Mouse (Mus musculus) lung, postnatal 36 days (tissue): ENCODE measurements around the gene Tesc.

ENCODE experiments used
- DNase-seq: peaks from one replicate; pipeline ENCODE4 v3.0.0; 2022; ENCODE audit warnings: mixed read lengths

Gene Tesc

DNA sequence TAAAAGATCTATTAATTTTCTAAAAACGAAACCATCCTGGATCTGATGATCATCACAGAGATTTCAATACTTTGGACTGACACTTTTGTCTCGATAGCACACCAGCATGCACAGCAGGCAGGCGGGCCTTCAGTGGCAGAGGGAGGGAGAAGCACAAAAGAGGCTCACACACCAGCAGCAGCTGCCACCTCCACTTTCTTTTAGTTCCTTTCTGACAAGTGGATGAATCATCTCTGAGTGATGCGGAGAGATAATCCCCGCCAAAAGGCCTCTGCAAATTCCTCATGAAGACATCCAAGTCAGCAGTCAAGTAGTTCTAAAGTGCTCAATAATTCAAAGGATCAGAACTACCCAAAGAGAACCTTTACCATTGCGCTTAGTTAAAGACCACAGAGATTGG, 51.8 kb downstream of the Tesc start:
- no peak for DNase-seq

DNA sequence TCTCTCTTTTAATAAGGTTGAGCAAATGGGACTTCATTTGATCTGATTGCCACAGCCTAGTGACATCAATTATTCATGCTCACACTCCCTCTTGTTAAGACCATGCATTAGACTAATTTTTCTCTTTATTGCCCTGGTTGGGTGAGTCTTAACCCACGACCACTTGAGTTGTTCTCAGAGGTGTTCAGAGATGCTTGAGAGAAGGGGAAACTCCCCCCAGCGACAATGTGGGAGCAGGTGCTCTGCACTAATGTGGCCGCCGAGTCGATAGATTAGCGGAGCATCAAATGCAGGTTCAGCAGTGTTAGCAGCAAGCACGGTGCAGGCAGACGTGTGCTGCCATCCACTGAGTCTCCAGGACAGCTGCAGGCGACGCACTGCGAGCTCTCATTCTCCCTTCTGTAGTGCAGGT, 52.3 kb downstream of the Tesc start:
- no peak for DNase-seq

DNA sequence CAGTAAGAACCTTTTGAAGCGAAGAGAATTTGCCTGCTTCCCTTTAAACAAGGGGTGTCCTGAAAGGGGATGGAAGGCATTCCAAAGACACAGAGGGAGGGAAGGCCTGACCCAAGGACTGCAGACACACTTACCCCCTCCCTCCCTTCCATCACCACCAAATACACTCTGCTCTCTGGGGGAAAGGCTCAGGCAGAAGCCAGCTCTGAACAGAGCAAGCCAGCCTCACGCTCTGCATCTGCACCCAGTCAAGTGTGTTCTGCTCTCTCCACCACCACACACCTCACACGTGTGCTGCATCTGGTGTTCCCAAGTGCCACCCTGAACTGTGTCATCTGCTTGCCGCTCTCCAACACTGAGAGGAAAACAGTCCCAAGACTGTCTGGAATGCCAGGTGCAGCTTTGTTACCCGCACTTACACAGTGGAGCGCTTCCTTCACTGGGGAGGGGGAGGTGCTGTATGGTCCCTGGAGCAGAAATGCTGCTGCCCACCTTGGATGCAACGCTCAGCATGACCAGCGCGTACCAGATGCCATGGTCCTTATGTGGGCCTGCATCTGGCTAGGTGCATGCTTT, 53.9 kb downstream of the Tesc start:
- no peak for DNase-seq

- peak; percentile 27 for DNase-seq
These were observed 54.5 kb downstream of the Tesc start for GRCm38 (mm10) chr5:118081996-118082395.

GRCm38 (mm10) chr5:118083060-118083638, 55.6 kb downstream of the Tesc start:
- peak; percentile 13 for DNase-seq

- DNase-seq = peak; percentile 28
These were observed 56.7 kb downstream of the Tesc start for GRCm38 (mm10) chr5:118084171-118084727.

GRCm38 (mm10) chr5:118085313-118085712, 57.8 kb downstream of the Tesc start:
- no peak for DNase-seq

DNA sequence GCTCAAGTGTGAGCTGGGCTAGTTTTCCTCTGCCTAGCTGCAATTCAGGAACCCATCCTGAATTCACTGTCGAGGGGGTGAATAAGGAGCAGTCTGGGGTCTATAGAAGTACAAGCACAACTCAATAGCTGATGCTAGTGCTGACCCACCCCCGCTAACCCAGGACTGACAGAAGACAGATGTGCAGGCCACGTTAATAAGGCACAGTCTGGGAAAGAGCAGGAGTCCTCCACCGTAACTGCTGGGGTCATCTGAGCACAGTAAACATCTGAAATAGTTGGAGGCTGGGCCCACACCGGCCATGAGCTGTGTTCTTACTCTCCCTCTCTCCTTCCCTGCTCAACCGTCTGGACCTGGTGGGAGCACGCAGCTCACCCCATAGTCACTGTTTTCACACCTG, 59.4 kb downstream of the Tesc start:
- DNase-seq = no peak

DNA sequence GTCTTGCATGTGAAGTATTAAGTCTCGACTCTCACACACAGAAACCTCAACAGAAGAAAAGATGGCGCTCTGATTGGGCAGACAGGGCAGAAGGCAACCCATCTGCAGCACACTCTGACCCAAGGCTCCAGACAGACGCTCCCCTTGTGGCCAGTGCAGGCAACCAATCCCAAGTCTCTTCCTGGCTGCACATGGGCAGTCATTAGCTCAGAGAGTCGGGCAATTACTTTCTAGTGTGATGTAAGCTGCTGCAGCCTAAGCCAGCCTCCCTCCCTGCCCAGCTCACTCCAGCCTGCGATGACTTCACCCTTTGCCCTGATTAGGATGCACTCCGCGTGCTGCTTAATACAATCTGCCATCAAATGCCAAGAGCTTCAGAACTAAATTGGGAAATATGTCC, 61.6 kb downstream of the Tesc start:
- peak; percentile 11 for DNase-seq

DNA sequence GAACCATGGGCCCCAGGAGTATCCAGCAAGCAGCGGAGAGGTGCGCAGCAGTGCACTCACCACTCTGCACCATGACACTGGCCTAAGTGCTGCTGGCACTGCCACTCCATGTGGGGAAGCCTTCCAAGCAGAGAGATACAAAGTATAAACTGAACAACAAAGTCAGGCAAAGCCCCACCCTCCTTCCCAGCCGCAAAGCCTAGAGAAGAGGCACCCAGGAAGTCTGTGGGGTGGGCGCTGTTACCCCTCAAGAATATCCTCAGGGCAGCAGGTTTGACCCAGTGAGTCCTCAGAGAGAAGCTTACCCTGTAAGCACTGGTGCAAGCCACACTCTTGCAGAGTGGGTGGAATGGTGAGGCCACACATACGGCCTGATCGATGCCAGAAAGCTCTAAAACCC, 62.6 kb downstream of the Tesc start:
- DNase-seq = no peak

DNA sequence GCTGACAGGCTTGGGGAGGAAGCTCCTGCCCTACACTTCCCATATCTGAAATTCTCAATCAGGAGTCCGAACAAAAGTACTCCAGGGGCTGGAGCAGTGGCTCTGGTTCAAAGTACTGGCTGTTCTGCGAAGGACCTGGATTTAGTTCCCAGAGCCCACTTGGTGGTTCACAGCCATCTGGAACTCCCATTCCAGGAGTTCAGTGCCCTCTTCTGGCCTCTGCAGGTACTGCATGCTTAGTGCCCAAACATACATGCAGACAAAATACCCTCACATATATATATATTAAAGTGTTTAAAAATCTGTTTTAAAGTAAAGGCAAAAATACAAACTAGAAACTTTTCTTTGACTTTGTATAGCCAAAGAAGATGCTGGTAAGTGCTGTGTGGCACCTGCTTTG, 63.3 kb downstream of the Tesc start:
- peak; percentile 63 for DNase-seq

- DNase-seq = no peak
These were observed 65.9 kb downstream of the Tesc start for GRCm38 (mm10) chr5:118093321-118094035.

DNA sequence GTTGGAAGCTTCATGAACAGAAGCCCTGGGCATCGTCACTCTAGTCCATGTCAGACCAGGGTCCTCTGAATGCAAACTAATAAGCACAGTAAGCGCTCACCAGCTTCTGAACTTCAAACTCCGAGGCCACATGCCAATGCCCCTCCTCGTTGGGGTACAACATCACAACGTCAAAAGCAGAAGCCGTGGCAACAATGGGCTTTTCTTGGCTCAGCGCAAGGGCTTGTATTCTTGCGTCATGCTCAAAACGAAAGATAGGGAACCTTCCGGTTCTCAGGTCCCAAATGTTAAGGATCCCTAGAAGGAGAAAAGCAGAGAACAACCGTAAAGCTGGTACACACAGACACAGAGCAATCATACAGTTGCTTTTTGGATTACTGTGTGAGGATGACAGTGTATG, 67.9 kb downstream of the Tesc start:
- DNase-seq = no peak

DNA sequence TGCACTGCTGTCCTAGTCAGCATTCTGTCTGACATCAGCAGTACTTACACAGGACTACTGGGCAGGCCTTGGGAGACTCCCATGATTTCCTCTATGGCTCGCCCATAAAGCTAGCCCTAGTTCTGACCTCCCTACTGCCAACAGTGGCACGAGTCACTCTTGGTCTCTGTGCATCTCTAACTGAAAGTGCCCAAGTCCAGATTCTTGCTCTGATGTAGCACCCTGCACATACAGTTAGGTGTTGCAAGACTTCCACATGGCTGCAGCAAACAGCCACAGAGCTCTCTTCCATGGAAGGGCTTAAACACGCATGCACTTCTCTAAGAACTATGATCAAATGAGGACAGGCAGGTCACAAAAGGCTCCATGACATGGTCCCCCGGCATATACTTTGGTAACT, 68.3 kb downstream of the Tesc start:
- DNase-seq = no peak

DNA sequence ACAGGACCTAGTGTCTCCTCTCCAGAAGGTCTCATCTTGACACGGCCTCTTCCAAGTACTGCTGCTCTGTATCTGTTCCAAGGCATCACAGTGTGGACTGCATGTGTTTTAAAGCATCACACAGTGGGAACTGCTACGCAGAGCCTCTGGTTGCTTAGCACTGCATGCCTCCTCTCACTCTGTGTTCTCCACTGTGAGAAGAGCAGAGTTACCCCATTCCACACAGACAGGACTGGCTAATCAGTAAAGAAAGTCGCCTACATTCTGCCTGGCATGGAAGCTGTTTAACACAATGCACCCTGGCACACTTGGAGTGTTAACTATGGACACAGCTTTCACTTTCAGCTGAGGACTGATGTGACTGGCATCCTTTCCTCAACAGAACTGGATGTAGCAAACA, 68.8 kb downstream of the Tesc start:
- DNase-seq = no peak

DNA sequence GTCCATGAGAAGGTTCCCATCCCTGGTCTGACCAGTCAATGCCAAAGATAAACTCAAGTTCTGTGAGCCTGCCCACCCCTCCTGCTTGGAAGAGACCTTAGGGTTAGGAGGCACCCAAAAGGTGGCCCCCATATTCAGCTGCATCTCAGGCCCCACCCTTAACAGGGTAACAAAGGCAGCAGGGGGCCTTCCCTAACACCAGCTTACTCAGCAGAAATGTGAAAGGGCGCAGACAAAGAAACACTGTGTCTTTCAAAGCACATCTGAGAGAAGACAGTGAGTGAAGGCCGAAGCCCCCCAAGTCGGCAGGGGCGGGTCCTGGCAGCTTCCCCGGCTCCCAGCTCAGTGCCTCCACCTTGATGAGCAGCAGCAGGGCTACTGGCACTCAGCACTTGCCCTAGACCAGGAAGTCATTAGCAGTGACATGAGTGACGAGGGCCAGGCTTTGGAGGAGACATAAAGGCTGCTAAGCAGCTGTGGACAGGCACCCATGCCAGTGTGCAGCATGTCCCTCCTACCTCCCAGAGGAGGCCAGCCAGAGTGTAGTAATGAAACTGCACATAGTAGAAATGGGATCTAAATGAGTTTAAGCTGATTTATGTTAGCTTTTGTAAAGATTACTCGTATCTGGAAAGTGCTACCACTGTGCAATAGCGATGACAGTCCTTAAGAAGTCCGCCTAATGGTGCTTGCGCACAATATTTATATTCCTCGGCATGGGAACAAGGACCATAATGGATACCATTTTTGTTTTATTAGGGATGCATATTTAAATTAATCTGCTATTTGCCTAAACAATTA, 71.7 kb downstream of the Tesc start:
- DNase-seq = no peak

DNA sequence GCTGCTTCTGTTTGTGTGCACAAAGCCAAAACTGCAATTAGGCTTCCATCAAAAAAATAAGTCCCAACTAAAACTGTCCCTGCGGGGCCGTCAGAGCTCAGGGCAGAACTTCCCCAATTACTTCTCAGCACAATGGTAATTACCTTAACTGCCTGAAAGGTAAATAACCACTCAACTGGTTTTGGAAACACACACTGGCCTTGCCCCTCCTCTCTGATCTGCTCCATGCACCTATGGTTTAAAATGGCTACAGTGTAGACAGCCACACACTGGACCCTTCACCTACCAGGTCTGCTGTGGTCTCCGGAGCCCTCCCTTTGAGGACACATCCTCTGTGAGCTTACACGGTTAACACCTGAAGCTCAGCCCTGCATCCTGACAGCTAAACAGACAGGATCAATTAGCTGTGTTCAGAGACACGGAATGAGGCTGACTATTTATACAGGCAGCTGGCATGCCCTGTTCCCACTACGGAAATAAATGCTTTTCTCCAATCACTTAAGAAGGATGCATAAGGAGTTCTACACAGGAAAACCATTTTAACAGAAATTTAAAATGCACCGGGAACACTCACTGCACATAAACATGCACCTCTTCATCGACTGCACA, 72.4 kb downstream of the Tesc start:
- DNase-seq = no peak

- no peak for DNase-seq
These were observed 78.0 kb downstream of the Tesc start for GRCm38 (mm10) chr5:118105536-118105935.

GRCm38 (mm10) chr5:118106667-118107066, 79.1 kb downstream of the Tesc start:
- no peak for DNase-seq

- no peak for DNase-seq
These were observed 80.7 kb downstream of the Tesc start for GRCm38 (mm10) chr5:118108124-118108793.

DNA sequence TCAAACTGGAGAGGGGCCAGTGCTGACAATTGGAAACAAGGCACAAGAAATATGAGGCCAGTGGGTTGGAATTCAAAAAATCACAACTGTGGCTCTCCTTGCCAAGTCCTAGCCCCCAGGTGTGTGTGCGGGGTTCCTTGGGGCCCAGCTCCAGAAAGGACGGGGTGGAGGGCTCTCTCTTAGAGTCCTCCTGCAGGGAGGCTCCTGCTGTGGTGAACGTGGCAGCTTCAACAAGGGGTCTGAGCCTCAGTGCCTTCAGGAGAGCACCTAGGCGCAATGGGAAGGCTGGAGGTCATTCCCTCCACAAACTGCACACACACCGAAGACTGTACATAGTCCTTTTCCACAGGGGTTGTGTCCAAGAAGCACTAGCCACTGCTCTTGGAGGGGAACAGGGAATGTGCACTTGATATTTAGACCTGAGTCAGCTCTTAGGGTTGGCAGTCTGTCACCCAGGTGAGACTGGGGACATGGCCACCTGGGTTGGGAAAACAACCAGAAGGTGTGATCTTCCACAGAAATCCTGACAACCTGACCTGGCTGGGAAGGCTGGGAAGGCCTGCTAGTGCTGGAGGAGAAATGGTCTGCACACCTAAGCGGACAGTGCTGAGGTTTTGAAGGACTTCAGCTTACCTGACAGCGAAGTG, 81.4 kb downstream of the Tesc start:
- no peak for DNase-seq
